Mouse (Mus musculus): ENCODE data around the gene Gucy1b1. TPM values are rescaled to one million over a fixed set of nuclear protein-coding genes. Genes with fewer than 3 reads are reported as not detected.
A peak's percentile ranks its signal among the peaks of the same experiment; 100 is the strongest.

Gucy1b1 gene
- polyA plus RNA-seq, 1 experiment from 2014 or later, result 1.9 TPM

GRCm38 (mm10) chr3:82047100-82047753 is 27.3 kb downstream of the Gucy1b1 start:
- Histone ChIP-seq H3K9me3 (ENCODE audit: control insufficient read depth, low read length) (no peaks in the 10 kb centered on the region), H3K4me2 (ENCODE audit: low read depth, severe bottlenecking) (no peak overlapping the region), H3K4me3 (ENCODE audit: low read depth, low read length) (no peak overlapping the region), H3K4me1 (ENCODE audit: control insufficient read depth, insufficient read depth, low read length) (no peaks in the 10 kb centered on the region), H3K27ac (replicated peaks; ENCODE audit: low read depth, low read length) (no peak overlapping the region), H3K9ac (ENCODE audit: low read length) (no peak overlapping the region), H3K27me3 (ENCODE audit: control insufficient read depth, insufficient read depth, low read length) (no peaks in the 10 kb centered on the region), H3K36me3 (ENCODE audit: control insufficient read depth, insufficient read depth, low read length) (no peaks in the 10 kb centered on the region)
- 34% methylated on average over 8 of the region's 8 CpGs for WGBS
- ATAC-seq (ENCODE audit: insufficient number of reproducible peaks, low FRiP score, low TSS enrichment, low read depth) (no peak), DNase-seq (ENCODE audit: low spot score) (peak; percentile 58)

DNA sequence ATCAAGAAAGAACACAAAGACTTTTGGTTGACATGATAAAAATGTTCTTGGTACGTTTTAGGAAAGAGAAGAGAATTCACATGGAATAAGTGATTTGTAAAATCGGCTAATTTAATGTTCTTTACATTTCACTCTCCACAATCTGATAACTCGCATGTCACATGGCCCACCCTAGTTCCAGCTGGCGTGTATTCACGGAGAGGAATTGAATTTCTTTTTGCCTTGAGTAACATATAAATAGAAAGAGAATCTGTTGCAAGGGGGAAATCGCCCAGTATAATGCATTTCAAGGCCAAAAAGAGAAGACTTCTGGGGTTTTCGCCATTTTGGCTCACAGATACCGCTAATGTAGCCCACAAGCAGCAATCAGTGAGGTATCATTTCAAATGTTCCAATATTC is 28.4 kb downstream of the Gucy1b1 start:
- H3K9me3 ChIP-seq (ENCODE audit: control insufficient read depth, low read length), result no peaks in the 10 kb centered on the region
- H3K27me3 ChIP-seq (ENCODE audit: control insufficient read depth, insufficient read depth, low read length), result no peaks in the 10 kb centered on the region
- H3K4me1 ChIP-seq (ENCODE audit: control insufficient read depth, insufficient read depth, low read length), result no peaks in the 10 kb centered on the region
- H3K27ac ChIP-seq (replicated peaks; ENCODE audit: low read depth, low read length), result no peak overlapping the region
- ATAC-seq (ENCODE audit: insufficient number of reproducible peaks, low FRiP score, low TSS enrichment, low read depth) (no peak), DNase-seq (ENCODE audit: low spot score) (no peak)
- no peak overlapping the region for H3K9ac ChIP-seq (ENCODE audit: low read length)
- H3K4me2 ChIP-seq (ENCODE audit: low read depth, severe bottlenecking), result no peak overlapping the region
- H3K36me3 ChIP-seq (ENCODE audit: control insufficient read depth, insufficient read depth, low read length), result no peaks in the 10 kb centered on the region
- 89% methylated on average over 8 of the region's 8 CpGs for WGBS
- H3K4me3 ChIP-seq (ENCODE audit: low read depth, low read length), result no peak overlapping the region

DNA sequence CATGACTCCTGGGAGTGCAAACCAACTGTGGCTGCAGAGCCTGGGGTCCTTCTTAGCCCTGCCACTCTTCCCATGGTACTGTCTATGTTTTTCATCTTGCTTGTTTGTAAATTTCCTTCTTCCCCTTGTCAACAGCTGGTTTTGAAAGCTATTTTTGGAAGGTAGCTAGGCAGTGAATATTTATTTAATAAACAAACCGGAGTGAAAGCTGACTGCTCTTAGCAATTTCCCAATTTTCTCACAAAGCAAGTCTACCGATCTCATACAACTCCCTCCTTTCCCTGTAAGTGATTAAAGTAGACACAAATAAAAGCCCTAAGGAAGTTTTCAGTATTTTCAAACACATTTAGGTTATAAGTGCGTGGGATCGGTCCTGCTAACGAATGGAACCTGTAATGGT is 29.6 kb downstream of the Gucy1b1 start:
- H3K9ac ChIP-seq (ENCODE audit: low read length), result no peak overlapping the region
- DNase-seq (ENCODE audit: low spot score) (no peak), ATAC-seq (ENCODE audit: insufficient number of reproducible peaks, low FRiP score, low TSS enrichment, low read depth) (no peak)
- no peak overlapping the region for H3K4me2 ChIP-seq (ENCODE audit: low read depth, severe bottlenecking)
- 88% methylated on average over 5 of the region's 5 CpGs for WGBS
- no peaks in the 10 kb centered on the region for H3K27me3 ChIP-seq (ENCODE audit: control insufficient read depth, insufficient read depth, low read length)
- H3K9me3 ChIP-seq (ENCODE audit: control insufficient read depth, low read length), result no peaks in the 10 kb centered on the region
- no peak overlapping the region for H3K27ac ChIP-seq (replicated peaks; ENCODE audit: low read depth, low read length)
- H3K4me1 ChIP-seq (ENCODE audit: control insufficient read depth, insufficient read depth, low read length), result no peaks in the 10 kb centered on the region
- H3K4me3 ChIP-seq (ENCODE audit: low read depth, low read length), result no peak overlapping the region
- no peaks in the 10 kb centered on the region for H3K36me3 ChIP-seq (ENCODE audit: control insufficient read depth, insufficient read depth, low read length)

- 80% methylated on average over 6 of the region's 6 CpGs for WGBS
- ATAC-seq (ENCODE audit: insufficient number of reproducible peaks, low FRiP score, low TSS enrichment, low read depth), result no peak
- H3K27ac ChIP-seq (replicated peaks; ENCODE audit: low read depth, low read length), result no peak overlapping the region
These were observed 30.8 kb downstream of the Gucy1b1 start for GRCm38 (mm10) chr3:82043676-82044075.

GRCm38 (mm10) chr3:82036262-82037044 is 38.0 kb downstream of the Gucy1b1 start:
- H3K4me2 ChIP-seq (ENCODE audit: low read depth, severe bottlenecking), result no peak overlapping the region
- no peak overlapping the region for H3K27ac ChIP-seq (replicated peaks; ENCODE audit: low read depth, low read length)
- 89% methylated on average over 2 of the region's 2 CpGs for WGBS
- H3K9ac ChIP-seq (ENCODE audit: low read length), result no peak overlapping the region
- H3K4me1 ChIP-seq (ENCODE audit: control insufficient read depth, insufficient read depth, low read length), result no peaks in the 10 kb centered on the region
- DNase-seq (ENCODE audit: low spot score), result no peak
- no peak for ATAC-seq (ENCODE audit: insufficient number of reproducible peaks, low FRiP score, low TSS enrichment, low read depth)
- no peak overlapping the region for H3K4me3 ChIP-seq (ENCODE audit: low read depth, low read length)
- H3K9me3 ChIP-seq (ENCODE audit: control insufficient read depth, low read length), result no peaks in the 10 kb centered on the region
- H3K27me3 ChIP-seq (ENCODE audit: control insufficient read depth, insufficient read depth, low read length), result no peaks in the 10 kb centered on the region
- no peaks in the 10 kb centered on the region for H3K36me3 ChIP-seq (ENCODE audit: control insufficient read depth, insufficient read depth, low read length)

More at GRCm38 (mm10) chr3:82043676-82044075, 30.8 kb downstream of the Gucy1b1 start:
- Histone ChIP-seq H3K4me3 (ENCODE audit: low read depth, low read length) (no peak overlapping the region), H3K4me1 (ENCODE audit: control insufficient read depth, insufficient read depth, low read length) (no peaks in the 10 kb centered on the region), H3K27me3 (ENCODE audit: control insufficient read depth, insufficient read depth, low read length) (no peaks in the 10 kb centered on the region), H3K4me2 (ENCODE audit: low read depth, severe bottlenecking) (no peak overlapping the region), H3K36me3 (ENCODE audit: control insufficient read depth, insufficient read depth, low read length) (no peaks in the 10 kb centered on the region), H3K9ac (ENCODE audit: low read length) (no peak overlapping the region), H3K9me3 (ENCODE audit: control insufficient read depth, low read length) (no peaks in the 10 kb centered on the region)
- DNase-seq (ENCODE audit: low spot score), result no peak

DNA sequence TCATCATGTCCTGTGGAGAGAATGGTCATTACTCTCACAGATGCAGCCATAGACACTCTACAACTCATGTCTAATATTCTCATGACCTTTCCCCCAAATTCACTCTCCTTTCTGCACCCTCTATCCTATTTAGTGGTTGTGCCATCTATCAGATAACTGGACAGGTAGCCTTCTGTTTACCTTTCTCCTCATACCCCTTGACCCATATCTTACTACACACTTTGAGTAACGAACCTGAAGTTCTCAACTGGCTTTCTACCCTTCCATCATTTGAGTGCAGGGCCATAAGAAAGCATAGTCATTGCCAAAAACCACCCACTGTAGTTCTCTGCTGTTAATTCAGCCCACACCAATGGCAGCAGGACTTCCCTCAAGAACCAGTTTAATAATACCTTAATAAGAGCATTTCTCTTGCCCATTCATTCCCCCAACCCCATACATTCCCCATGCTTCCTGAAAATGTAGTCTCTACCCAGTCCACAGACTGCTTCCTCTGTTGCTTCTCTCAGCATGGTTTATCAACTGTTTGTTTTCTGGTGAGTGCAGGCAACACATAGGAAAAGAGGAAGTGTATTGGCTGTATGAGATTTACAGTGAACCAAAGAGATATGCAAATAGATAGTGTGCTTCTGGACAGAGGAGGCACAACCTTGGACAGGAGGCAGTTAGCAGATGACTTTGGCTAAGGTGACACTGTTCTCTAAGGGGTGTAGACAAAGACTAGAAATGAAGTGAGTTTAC is 44.3 kb downstream of the Gucy1b1 start:
- no peak for ATAC-seq (ENCODE audit: insufficient number of reproducible peaks, low FRiP score, low TSS enrichment, low read depth)
- Histone ChIP-seq H3K4me2 (ENCODE audit: low read depth, severe bottlenecking) (no peak overlapping the region), H3K27ac (replicated peaks; ENCODE audit: low read depth, low read length) (no peak overlapping the region), H3K9ac (ENCODE audit: low read length) (no peak overlapping the region), H3K27me3 (ENCODE audit: control insufficient read depth, insufficient read depth, low read length) (no peaks in the 10 kb centered on the region), H3K4me1 (ENCODE audit: control insufficient read depth, insufficient read depth, low read length) (no peaks in the 10 kb centered on the region), H3K9me3 (ENCODE audit: control insufficient read depth, low read length) (no peaks in the 10 kb centered on the region), H3K4me3 (ENCODE audit: low read depth, low read length) (no peak overlapping the region), H3K36me3 (ENCODE audit: control insufficient read depth, insufficient read depth, low read length) (no peaks in the 10 kb centered on the region)
- DNase-seq (ENCODE audit: low spot score), result no peak
- 78% methylated on average over 1 of the region's 1 CpGs for WGBS

DNA sequence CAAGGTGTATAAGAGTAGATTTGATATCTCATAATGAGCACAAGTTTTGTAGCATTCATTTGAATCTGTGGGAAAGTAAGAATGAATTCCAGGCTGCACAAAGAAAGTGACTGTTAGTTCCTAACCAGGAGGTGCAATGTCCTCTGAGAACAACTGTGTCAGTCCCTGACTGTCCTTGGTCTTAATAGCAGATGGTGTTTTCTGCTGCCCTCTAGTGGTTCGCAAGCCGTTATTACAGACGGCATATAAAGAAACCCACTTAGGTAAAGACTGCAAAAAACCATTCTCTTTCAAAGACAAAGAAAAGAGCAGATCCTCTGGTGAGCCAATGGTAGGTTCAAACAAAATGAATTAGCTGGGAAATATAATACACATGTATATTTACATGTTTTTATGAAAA is 45.3 kb downstream of the Gucy1b1 start:
- 3% methylated on average over 3 of the region's 3 CpGs for WGBS
- no peaks in the 10 kb centered on the region for H3K4me1 ChIP-seq (ENCODE audit: control insufficient read depth, insufficient read depth, low read length)
- peak; percentile 28 for DNase-seq (ENCODE audit: low spot score)
- no peak overlapping the region for H3K4me2 ChIP-seq (ENCODE audit: low read depth, severe bottlenecking)
- H3K9ac ChIP-seq (ENCODE audit: low read length), result no peak overlapping the region
- no peak for ATAC-seq (ENCODE audit: insufficient number of reproducible peaks, low FRiP score, low TSS enrichment, low read depth)
- no peak overlapping the region for H3K27ac ChIP-seq (replicated peaks; ENCODE audit: low read depth, low read length)
- no peaks in the 10 kb centered on the region for H3K36me3 ChIP-seq (ENCODE audit: control insufficient read depth, insufficient read depth, low read length)
- no peak overlapping the region for H3K4me3 ChIP-seq (ENCODE audit: low read depth, low read length)
- no peaks in the 10 kb centered on the region for H3K9me3 ChIP-seq (ENCODE audit: control insufficient read depth, low read length)
- no peaks in the 10 kb centered on the region for H3K27me3 ChIP-seq (ENCODE audit: control insufficient read depth, insufficient read depth, low read length)

DNA sequence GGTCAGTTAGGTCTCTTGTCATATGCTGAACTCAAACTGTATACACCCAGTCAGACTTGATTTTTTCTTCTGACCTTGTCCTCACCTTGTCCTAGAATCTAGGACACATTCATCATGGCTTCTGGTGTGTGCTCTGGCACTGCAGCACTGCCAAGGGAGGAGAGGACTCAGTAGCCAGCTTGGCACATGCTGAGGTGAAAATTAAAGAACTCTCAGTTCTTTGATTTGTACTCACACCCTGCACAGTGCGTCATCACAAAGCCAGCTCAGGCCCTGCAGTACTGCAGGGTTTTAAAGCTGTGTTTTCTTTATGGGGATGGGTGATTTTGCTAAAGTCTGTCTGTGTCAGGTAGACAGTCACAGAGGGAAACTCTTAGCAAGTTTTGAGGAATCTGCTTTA is 47.2 kb downstream of the Gucy1b1 start:
- H3K4me1 ChIP-seq (ENCODE audit: control insufficient read depth, insufficient read depth, low read length), result no peaks in the 10 kb centered on the region
- ATAC-seq (ENCODE audit: insufficient number of reproducible peaks, low FRiP score, low TSS enrichment, low read depth) (no peak), DNase-seq (ENCODE audit: low spot score) (no peak)
- H3K4me3 ChIP-seq (ENCODE audit: low read depth, low read length), result no peak overlapping the region
- H3K27ac ChIP-seq (replicated peaks; ENCODE audit: low read depth, low read length), result no peak overlapping the region
- no peaks in the 10 kb centered on the region for H3K27me3 ChIP-seq (ENCODE audit: control insufficient read depth, insufficient read depth, low read length)
- no peak overlapping the region for H3K9ac ChIP-seq (ENCODE audit: low read length)
- WGBS, result 78% methylated on average over 1 of the region's 1 CpGs
- no peaks in the 10 kb centered on the region for H3K9me3 ChIP-seq (ENCODE audit: control insufficient read depth, low read length)
- no peak overlapping the region for H3K4me2 ChIP-seq (ENCODE audit: low read depth, severe bottlenecking)
- no peaks in the 10 kb centered on the region for H3K36me3 ChIP-seq (ENCODE audit: control insufficient read depth, insufficient read depth, low read length)

Data from limb, embryonic 11.5 days (tissue).